Mouse (Mus musculus) intestine, postnatal 0 days (tissue): ENCODE measurements around the gene Ralgps1. TPM values are rescaled to one million over a fixed set of nuclear protein-coding genes. Genes with fewer than 3 reads are reported as not detected.

Experiments
- ATAC-seq: fragments of 200-750 bp; cut with Nextera tagmentation; 2 replicates; pipeline ENCODE4 v1.8.0; 2017; ENCODE audit warnings: mild to moderate bottlenecking, moderate TSS enrichment, moderate library complexity
- H3K27ac ChIP-seq: fragments of 300-500 bp; sonication (generic); 2 replicates; pipeline ENCODE4 v1.5.1; 2014; ENCODE audit warnings: mild to moderate bottlenecking, low read depth, low read length, moderate library complexity
- H3K27me3 ChIP-seq: fragments of 300-500 bp; sonication (generic); replicated peaks from 2 replicates; pipeline ENCODE4 v1.6.1; 2014; ENCODE audit warnings: low read length, mixed read lengths; ENCODE audit not compliant: control insufficient read depth, insufficient read depth
- H3K36me3 ChIP-seq: fragments of 300-500 bp; sonication (generic); 2 replicates; pipeline ENCODE4 v1.6.1; 2014; ENCODE audit warnings: mild to moderate bottlenecking, moderate library complexity; ENCODE audit not compliant: control insufficient read depth, insufficient read depth
- H3K4me1 ChIP-seq: fragments of 300-500 bp; sonication (generic); replicated peaks from 2 replicates; pipeline ENCODE4 v1.6.1; 2014; ENCODE audit warnings: antibody characterized with exemption, low read length, mixed read lengths; ENCODE audit not compliant: control insufficient read depth, insufficient read depth
- H3K4me2 ChIP-seq: fragments of 300-500 bp; sonication (generic); replicated peaks from 2 replicates; pipeline ENCODE4 v1.6.1; 2014; ENCODE audit warnings: low read depth, mild to moderate bottlenecking, moderate library complexity
- H3K4me3 ChIP-seq: fragments of 300-500 bp; sonication (generic); 2 replicates; pipeline ENCODE4 v1.5.1; 2014; ENCODE audit warnings: low read depth, low read length
- H3K9ac ChIP-seq: fragments of 300-500 bp; sonication (generic); 2 replicates; pipeline ENCODE4 v1.6.1; 2014; ENCODE audit warnings: mild to moderate bottlenecking, low read depth, low read length
- H3K9me3 ChIP-seq: fragments of 300-500 bp; sonication (generic); 2 replicates; pipeline ENCODE4 v1.6.1; 2016; ENCODE audit warnings: mixed run types; ENCODE audit not compliant: control insufficient read depth
- CTCF ChIP-seq: sonication (generic); IDR thresholded peaks from 2 replicates; pipeline ENCODE4 v1.5.1; 2016; ENCODE audit warnings: low read depth, mild to moderate bottlenecking, control low read depth, antibody characterized with exemption, moderate library complexity
- WGBS: fragments of 180-500 bp; shearing (Covaris S2); extraction: QIAGEN DNeasy Blood & Tissue Kit; methylation state at CpG from one replicate; pipeline ENCODE4 v1.1.7; 2014; 5-methylcytosine and 5-hydroxymethylcytosine counted together
- polyA plus RNA-seq: library from polyadenylated mRNA; unstranded; fragments of >200 nt; fragmentation: Nextera tagmentation; extraction: Ambion mirVana; gene quantifications from 2 replicates; pipeline ENCODE4 v1.2.1, GENCODE M21; 2015

Ralgps1 gene
- polyA plus RNA-seq, 1 experiment from 2014 or later: 4.0 TPM

DNA sequence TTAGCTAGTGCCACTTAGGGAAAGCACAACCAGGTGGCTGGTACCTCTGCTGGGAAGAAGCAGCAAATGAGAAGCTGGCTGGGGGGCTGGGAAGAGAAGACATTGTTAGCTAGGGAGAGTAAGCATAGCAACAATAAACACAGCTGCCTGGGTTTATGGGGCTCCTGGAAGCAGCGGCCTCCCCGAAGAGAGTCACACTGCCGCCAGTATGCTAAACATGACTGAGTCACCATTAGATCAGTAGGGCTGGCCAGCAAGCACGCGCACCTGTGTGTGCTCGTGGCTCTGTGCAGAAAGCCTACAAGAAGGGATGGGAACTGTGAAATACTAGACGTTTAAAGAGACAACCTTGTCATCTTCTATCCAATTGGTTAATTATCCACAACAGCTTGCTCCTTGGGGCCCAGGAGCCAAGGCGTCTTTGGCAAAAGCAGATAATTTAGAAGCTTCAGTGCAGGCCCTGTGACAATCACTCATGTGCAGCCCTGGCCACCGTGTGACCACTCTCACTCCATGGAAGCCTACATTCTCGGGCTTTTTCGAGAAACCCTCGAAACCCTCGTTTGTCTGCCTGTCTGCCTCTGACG, 165.3 kb downstream of the Ralgps1 start:
- Histone ChIP-seq H3K27ac (no peak overlapping the region), H3K9me3 (no peaks in the 10 kb centered on the region), H3K4me1 (no peaks in the 10 kb centered on the region; the same call in 1 of the 2 replicates), H3K36me3 (no peaks in the 10 kb centered on the region; the same call in 1 of the 2 replicates), H3K4me3 (no peak overlapping the region), H3K9ac (no peak overlapping the region), H3K27me3 (no peaks in the 10 kb centered on the region), H3K4me2 (no peak overlapping the region)
- WGBS: 37% methylated on average over 14 of the region's 14 CpGs
- no peak for TF ChIP-seq CTCF
- no peak for ATAC-seq

DNA sequence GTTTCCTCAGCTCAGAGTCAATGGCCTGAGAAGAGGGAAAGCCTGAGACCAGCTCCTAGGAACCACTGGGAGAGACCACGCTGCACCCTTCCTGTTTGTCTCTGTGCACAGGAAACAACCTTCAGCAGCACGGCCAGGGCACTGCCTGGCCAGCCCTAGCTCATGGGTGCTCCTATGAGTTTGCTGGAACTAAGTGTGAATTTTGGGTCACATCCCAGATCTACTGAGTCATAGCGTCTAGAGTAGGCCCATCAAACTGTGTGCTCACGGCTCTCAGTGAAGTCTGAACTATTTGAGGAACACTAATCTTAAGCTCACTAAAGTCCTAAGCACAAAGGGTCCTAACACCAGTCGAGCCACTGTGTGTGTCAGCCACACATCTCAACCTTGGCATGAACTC, 166.3 kb downstream of the Ralgps1 start:
- no peak for TF ChIP-seq CTCF
- H3K27ac ChIP-seq: no peak overlapping the region
- ATAC-seq: no peak
- no peak overlapping the region for H3K9ac ChIP-seq
- no peak overlapping the region for H3K4me3 ChIP-seq
- no peaks in the 10 kb centered on the region for H3K9me3 ChIP-seq
- H3K27me3 ChIP-seq: no peaks in the 10 kb centered on the region
- H3K4me2 ChIP-seq: no peak overlapping the region
- no peaks in the 10 kb centered on the region; the same call in 1 of the 2 replicates for H3K36me3 ChIP-seq
- 72% methylated on average over 5 of the region's 5 CpGs for WGBS
- H3K4me1 ChIP-seq: no peaks in the 10 kb centered on the region; the same call in 1 of the 2 replicates

DNA sequence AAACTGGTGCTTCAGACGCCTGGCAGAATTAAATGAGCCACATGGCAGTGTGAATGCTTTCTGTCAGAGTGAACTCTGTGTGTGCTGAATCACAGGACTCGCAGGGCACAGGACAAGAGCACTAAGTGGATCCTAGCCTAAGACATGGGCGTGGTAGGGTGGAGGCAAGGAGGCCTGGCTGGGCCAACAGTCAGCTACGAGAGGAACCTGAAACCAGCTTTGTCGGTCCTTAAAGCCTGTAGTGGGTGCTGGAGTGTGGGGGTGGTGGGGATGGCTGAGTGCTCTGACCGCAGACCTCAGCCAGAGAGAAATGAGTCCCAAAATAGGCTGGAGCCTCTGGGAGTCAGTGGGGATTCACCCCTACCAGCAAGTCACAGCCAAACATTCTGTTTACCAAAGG, 168.0 kb downstream of the Ralgps1 start:
- no peak for TF ChIP-seq CTCF
- no peaks in the 10 kb centered on the region for H3K36me3 ChIP-seq
- 33% methylated on average over 6 of the region's 6 CpGs for WGBS
- H3K27me3 ChIP-seq: no peaks in the 10 kb centered on the region
- no peak overlapping the region for H3K9ac ChIP-seq
- peaks cover 3% of the 10 kb centered on the region; the same call in 1 of the 2 replicates for H3K4me1 ChIP-seq
- no peaks in the 10 kb centered on the region for H3K9me3 ChIP-seq
- H3K27ac ChIP-seq: no peak overlapping the region
- no peak overlapping the region for H3K4me2 ChIP-seq
- H3K4me3 ChIP-seq: no peak overlapping the region
- ATAC-seq: no peak

DNA sequence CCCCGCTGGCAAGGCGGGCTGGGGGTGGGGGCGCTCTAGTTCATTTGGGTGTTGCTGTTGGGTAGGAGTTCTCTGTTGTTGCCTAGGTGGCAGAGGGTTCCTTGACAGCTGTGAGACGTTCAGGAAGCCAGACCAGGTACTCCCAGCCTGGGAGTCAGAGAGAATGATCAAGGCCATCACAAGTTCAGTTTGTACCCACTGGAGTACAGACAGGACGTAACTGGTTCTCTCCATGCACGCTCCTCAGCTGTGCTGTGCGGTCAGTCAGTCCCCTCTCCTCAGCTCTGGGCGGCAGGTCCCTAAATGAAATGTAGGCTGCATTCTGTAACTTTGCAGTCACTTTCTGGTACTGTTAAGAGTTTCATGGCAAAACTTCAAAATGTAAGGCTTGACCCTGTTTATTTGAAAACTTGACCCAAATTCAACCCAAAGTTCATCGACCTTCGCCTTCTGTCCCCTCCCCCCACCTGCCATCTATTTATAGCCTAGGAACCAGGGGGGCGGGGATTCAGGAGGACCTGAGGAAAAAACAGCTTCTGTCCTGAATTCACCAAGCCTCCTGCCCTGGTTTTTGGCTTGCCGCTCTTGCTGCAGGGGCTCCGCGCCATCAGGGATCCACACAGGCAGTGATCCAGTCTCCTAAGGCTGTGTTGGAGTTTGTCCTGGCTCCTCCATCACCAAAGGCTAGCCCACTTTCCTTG, 170.8 kb downstream of the Ralgps1 start:
- Histone ChIP-seq H3K9me3 (no peaks in the 10 kb centered on the region), H3K4me1 (peaks cover 3% of the 10 kb centered on the region; the same call in 1 of the 2 replicates), H3K27ac (no peak overlapping the region), H3K9ac (no peak overlapping the region), H3K4me2 (no peak overlapping the region), H3K4me3 (no peak overlapping the region), H3K27me3 (no peaks in the 10 kb centered on the region), H3K36me3 (no peaks in the 10 kb centered on the region)
- ATAC-seq: no peak
- 74% methylated on average over 14 of the region's 14 CpGs for WGBS
- no peak for TF ChIP-seq CTCF

DNA sequence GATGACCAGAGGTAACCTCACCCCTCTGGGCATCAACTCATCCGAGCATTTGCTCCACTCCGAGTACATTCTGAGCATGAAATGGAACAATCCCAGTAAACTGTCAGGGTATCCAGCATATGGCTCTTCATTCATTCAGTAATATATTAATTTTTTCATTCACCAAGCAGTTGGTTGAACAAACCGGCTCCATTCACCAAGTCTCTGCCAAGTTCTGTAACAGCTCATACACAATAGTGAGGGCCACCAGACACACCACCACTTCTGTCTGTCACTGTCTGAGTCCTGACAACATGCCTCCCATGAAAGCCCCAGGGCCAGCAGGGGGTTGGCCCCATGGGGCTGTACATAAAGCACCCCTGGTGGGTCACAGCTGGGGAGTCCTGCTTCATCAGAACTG, 181.3 kb downstream of the Ralgps1 start:
- Histone ChIP-seq H3K4me2 (no peak overlapping the region), H3K4me1 (no peaks in the 10 kb centered on the region), H3K9me3 (no peaks in the 10 kb centered on the region), H3K9ac (no peak overlapping the region), H3K36me3 (no peaks in the 10 kb centered on the region), H3K4me3 (no peak overlapping the region), H3K27me3 (no peaks in the 10 kb centered on the region), H3K27ac (no peak overlapping the region)
- 94% methylated on average over 3 of the region's 3 CpGs for WGBS
- ATAC-seq: no peak
- no peak for TF ChIP-seq CTCF

DNA sequence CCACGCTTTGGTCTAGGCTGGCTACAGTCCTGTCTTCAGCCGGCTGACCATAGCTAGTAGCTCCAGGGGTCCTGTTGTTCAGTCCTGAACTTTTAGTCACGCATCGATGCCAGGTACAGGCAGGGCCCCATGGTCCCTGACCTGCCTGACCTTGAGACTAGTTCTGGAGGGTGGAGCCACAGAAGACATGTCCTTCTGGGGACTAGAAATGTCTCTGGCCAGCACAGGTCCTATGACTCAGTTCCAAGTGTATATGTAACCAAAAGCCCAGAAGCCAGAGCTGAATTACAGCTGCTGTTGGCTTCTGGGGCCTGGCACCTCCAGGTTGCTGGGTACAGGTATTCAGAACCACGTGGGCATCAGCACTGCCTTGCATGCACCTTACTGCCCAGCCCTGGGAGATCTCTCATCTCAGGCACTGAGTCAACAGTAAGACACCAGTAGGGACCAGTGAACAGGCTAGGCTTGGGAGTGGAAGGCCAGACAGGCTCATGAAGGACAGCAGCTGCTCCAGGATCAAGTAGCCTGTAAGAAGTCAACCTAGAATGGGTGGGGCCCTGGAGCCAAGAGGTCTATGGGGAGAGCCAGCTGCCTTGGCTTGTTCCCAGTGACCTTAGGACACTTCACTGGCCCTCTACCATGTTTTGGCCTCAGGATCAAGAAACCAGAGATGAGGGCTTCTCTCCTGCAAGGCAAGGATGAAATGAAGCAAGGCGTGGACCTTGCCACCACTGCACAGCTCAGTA, 182.2 kb downstream of the Ralgps1 start:
- Histone ChIP-seq H3K4me2 (no peak overlapping the region), H3K9me3 (no peaks in the 10 kb centered on the region), H3K27ac (no peak overlapping the region), H3K4me3 (no peak overlapping the region), H3K27me3 (no peaks in the 10 kb centered on the region), H3K4me1 (no peaks in the 10 kb centered on the region), H3K9ac (no peak overlapping the region), H3K36me3 (no peaks in the 10 kb centered on the region)
- WGBS: 91% methylated on average over 6 of the region's 6 CpGs
- ATAC-seq: no peak
- no peak for TF ChIP-seq CTCF
